Mouse (Mus musculus): ENCODE results near the gene Sf3a1. TPM values are rescaled to one million over a fixed set of nuclear protein-coding genes. Genes with fewer than 3 reads are reported as not detected.
"Not testable (repeated sequence)": the region's sequence is repeated elsewhere in the genome, so short reads cannot be mapped to it uniquely, and the experiment has no call there.

The Sf3a1 gene
- total RNA-seq (2022), result 10 to 100 TPM; 57.1 to 70.2 (median 61.6) TPM

- DNase-seq (ENCODE audit: low spot score in 2 of 2), result peak; percentile 80 to 91
Observed at GRCm38 (mm10) chr11:4159808-4160708, at the start of gene Sf3a1, which contains the start of gene Ccdc157. Gene Sf3a1, plus strand, starts transcription at chr11:4160350. Gene Ccdc157, minus strand, starts transcription at chr11:4160293.

- DNase-seq (ENCODE audit: low spot score in 2 of 2), result no peak
Observed at GRCm38 (mm10) chr11:4112033-4112432, 48.1 kb upstream of the Sf3a1 start.

- DNase-seq (ENCODE audit: low spot score in 2 of 2), result no peak
Observed at GRCm38 (mm10) chr11:4112861-4113260, 47.3 kb upstream of the Sf3a1 start.

- DNase-seq (ENCODE audit: low spot score in 2 of 2), result no peak
Observed at GRCm38 (mm10) chr11:4113496-4113895, 46.7 kb upstream of the Sf3a1 start.

DNA sequence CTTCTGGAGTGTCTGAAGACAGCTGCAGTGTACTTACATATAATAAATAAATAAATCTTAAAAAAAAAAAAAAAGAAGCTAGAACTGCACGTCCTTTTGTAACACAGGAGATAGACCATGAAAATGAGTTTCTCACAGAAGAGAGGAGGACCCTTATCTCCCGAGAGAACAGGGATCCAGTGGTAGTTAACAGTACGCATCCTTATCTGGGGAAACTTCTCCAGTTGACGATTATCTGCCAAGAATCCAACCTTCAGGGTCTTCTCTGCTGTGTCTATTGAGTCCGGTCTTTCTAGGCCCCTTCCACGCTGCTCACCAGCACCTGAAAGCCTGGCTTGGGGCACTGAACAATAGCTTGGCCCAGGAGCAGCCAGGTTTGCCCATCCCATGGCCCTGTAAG is 46.2 kb upstream of the Sf3a1 start:
- no peak for DNase-seq (ENCODE audit: low spot score in 2 of 2)

DNA sequence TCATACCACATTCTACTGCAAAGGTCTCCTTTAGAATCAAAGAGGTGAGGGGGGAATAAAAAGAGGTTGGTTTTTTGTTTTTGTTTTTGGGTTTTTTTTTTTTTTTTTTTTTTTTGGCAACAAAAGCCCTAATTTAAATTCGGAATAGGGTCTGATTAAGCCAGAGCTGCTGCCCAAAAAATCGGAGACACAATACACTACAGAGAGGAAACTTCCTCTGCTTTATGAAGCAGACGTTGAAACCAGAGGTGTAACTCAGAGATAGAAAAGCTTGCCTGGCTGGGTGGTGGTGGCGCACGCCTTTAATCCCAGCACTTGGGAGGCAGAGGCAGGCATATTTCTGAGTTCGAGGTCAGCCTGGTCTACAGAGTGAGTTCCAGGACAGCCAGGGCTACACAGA is 45.6 kb upstream of the Sf3a1 start:
- DNase-seq (ENCODE audit: low spot score in 2 of 2), result not testable (repeated sequence)

- DNase-seq (ENCODE audit: low spot score in 2 of 2), result no peak
Observed at GRCm38 (mm10) chr11:4115407-4115806, 44.7 kb upstream of the Sf3a1 start.

DNA sequence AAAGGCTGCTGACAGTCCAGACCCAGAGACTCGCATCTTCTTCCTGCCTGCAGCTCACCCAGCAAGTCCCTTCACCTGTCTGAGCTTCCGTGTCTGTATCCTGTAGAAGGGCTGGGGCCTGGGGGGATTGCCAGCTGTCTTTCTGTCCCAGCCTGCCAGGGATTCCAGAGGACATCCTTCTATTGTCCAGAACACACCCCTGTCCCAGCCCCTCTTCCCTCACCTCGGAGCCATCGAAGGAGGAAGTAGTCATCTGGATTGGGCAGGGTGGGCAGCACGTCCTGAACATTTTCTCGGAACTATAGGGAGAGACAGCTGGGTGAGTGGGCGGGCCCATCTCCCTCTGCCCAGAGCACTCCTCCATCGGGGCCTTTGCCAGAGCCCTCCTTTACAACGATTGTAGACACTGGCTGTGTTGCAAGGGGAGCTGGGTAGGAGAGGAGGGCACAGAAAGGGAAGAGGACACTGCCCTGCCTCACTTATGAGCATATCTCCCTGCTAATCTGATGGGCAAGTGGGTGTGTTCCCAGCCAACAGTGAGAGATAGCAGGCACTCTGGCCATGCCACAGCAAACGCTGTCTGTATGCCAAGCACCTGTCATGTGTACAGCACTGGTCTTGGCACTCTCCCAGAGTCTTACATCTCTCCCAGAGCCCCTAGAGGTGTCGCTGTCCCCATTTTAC is 43.5 kb upstream of the Sf3a1 start:
- DNase-seq (ENCODE audit: low spot score in 2 of 2), result peak in 1 of 2 experiments; percentile 79

GRCm38 (mm10) chr11:4117372-4118071 is 42.6 kb upstream of the Sf3a1 start:
- DNase-seq (ENCODE audit: low spot score in 2 of 2), result no peak

DNA sequence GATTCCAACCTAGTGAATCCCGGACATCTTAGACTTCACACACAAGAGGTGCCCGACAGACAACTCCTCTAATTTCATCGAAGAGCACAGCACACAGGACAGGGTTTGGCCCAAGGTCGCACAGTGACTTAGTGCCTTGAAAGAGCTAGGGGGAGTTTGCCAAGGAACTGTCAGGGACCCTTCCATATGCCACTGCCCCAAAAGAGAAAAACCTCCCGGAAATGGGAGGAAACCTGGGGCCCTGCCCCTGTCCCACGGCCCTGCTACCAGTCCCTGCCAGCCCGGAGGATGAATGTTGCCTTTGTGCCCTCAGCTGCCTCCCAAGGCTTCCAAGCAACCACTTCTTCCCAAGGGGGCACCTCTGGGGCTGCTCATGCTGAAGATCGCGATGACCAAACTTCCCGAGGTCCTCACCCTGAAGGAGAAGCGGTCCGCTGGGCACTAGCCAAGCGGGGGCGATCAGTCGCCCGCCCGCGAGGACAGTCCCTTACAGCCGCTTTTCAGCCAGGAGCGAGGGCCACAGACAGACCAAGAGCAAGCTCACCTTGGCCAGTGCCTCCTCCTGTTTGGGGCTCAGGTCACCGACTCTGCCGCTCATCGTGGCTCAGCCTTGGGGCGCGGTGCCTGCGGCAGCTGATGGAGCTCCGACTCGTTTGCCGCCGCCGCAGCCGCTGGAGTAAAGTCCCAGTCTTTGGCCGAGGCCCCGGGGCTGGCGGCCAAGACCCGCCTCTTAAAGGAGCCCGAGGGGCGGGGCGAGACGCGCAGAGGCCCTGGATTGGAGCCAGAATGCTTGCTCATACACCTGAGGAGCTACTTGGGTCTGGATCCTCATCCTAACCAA is 41.8 kb upstream of the Sf3a1 start:
- DNase-seq (ENCODE audit: low spot score in 2 of 2), result peak; percentile 70 to 81

DNA sequence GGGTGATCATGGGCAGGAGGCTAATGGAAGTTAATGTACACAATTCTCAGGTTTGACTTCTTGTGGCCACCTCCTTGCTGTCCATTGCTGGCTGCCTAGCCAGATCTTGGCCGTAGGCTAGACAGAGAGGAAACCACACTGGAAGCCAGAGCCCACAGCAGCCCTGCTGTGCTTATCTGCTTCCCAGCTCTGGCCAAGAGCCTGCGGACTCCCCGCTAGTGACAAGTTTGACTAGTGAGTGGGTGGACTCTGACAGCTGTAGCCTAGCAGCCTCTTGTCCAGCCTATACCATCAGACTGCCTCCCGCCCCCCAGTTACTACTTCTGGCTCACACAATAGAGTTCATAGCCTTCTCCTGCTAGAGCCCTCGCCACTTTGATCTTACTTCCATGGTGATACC is 40.5 kb upstream of the Sf3a1 start:
- no peak for DNase-seq (ENCODE audit: low spot score in 2 of 2)

DNA sequence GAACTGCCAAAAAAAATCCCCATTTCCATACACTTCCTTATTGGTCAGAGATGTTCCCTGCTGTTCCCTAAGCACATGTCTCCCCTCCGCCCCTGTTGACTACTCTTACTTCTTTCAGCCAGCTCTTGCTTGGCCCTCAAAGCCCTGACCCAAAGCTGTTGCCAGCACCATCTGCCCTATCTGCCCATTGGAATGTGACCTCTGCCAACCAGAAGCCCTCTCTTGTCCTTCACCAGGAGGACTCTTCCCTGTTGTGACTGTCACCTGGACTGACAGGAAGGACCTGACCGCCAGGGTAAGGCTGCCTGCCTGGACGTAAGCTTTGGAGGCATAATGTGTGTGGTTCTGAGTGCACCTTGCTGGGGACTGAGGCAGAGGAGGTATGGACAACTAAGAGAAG is 38.5 kb upstream of the Sf3a1 start:
- DNase-seq (ENCODE audit: low spot score in 2 of 2), result no peak

DNA sequence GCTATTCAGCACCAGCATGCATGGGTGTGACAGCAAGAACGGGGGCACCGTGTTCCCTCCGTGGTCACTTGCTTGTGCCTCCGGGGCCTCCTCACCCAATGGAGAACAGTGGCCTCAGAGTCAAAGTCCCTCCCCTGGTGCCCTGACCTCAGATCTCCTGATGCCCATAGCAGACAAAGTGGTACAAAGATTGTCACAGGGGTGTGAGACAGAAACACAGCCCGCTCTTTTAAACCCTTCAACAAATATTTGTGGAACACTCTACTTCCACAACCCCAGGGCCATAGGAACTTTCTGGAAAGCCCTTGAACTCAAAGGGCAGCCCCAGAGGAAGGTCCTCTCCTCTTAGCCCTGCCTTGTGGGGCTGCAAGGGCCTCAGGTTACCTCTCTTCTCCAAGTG is 37.9 kb upstream of the Sf3a1 start:
- no peak for DNase-seq (ENCODE audit: low spot score in 2 of 2)

GRCm38 (mm10) chr11:4122742-4123579 is 37.2 kb upstream of the Sf3a1 start, which contains the start of gene Sec14l2:
Gene Sec14l2, minus strand, starts transcription at chr11:4123415.
- no peak for DNase-seq (ENCODE audit: low spot score in 2 of 2)

DNA sequence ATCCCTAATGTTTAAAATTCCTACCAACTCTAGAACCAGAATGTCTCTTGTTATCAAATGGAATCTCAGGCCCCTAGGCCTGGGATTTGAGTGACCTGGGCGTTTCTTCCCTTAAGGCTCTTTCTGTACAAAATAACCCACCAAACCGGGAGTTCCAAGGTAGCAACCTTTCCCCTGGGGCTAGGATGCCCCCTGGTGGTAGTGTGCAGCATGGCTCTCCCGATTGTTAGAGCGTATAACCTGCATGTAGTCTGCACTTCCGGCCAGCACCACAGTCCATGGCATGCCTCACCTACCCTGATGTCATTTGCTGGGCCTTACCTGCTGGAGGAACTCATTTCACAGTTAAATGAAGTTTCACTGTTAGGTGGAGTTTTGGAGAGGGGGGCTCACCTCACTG is 36.2 kb upstream of the Sf3a1 start:
- DNase-seq (ENCODE audit: low spot score in 2 of 2), result no peak

- DNase-seq (ENCODE audit: low spot score in 2 of 2), result no peak
Observed at GRCm38 (mm10) chr11:4127059-4127458, 33.1 kb upstream of the Sf3a1 start.

GRCm38 (mm10) chr11:4128461-4128860 is 31.7 kb upstream of the Sf3a1 start:
- DNase-seq (ENCODE audit: low spot score in 2 of 2), result not testable (repeated sequence)

GRCm38 (mm10) chr11:4133450-4133849 is 26.7 kb upstream of the Sf3a1 start:
- no peak for DNase-seq (ENCODE audit: low spot score in 2 of 2)

GRCm38 (mm10) chr11:4134400-4134799 is 25.8 kb upstream of the Sf3a1 start:
- no peak for DNase-seq (ENCODE audit: low spot score in 2 of 2)

All from left cerebral cortex, adult 8-10 months (tissue).